Mouse (Mus musculus) lung, postnatal 36 days (tissue): Measurements from ENCODE around the gene Tmem246.
"Not testable (repeated sequence)": the region's sequence is repeated elsewhere in the genome, so short reads cannot be mapped to it uniquely, and the experiment has no call there.

Experiments
- DNase-seq: peaks from one replicate; pipeline ENCODE4 v3.0.0; 2022; ENCODE audit warnings: mixed read lengths

The Tmem246 gene

DNA sequence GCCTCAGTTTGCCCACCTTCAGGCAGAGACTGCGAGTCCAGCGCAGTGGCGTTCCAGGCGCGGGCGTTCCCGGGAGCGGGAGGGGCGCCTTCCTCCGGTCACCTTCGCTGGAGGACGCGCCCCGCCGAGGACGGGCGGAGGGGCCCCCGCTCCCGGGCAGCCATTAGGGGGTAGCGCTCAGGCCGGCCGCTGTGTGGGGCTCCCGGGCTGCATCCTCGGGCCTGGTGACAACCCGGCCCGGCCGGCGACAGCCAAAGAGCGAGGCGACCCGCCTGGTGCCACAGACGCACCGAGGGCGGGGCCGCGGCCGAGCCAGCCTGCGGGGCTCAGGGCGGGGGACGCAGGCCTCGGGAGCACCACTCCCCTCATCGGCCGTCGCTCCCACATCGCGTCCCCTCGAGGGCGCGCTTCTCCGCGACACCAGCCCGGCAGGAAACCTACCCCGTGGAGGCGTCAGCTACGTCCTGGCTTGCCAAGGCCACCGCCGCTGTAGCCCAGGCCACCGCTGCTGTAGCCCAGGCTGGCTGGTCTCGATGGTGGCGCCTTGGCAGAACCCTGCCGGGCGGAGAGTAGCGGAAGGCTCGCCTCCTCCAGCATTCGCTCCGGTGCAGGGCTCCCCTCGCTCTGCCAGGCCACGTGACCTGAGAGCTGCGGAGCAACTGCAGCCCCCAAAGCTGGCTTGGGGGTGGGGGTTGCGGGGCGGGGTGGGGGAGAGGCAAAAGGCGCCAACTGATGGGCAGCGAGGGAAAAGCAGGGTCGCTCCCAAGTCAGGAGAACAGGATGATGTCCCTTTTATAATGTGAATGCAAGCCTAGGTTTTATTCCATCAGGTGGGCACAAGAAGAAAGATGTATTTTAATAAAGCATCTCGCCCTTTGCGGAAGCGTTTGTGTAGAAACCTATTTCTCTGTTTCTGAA is at the start of gene Tmem246:
Tmem246 (minus strand) TSS at position 694 of the 918 bp plus-strand sequence.
- peak; percentile 74 for DNase-seq

DNA sequence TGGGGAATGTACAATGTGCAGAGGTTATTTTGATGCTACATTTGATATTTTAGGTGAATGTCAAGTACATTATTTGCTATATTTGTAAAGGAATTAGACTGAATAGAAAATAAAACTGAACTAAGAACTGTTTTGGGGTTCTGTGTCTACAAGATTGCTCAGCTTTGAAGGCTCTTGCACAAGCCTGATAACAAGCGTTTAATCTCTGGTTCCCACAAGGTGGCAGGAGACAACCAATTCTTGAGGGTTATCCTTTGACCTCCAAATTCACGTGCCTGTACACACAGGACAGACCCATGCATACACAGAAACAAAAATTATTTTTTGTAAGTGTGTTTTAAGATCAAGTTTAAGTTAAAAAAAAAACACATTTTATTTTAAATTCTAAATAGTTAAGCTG is 42.2 kb upstream of the Tmem246 start:
- no peak for DNase-seq

DNA sequence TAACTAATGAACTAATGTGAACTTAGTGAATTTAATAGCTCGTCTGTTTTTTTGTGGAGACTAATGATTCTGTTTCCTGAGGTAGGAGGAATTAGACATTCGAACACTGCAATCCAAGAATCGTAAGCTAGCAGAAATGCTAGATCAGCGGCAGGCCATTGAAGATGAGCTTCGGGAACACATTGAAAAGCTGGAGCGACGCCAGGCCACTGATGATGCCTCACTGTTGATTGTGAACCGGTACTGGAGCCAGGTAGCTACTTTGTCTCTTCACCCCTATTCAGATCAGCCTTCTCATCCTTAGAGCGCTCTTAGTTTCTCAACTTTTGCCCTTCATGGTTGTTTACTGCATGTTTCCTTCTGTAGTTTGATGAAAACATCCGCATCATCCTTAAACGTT is 40.1 kb upstream of the Tmem246 start:
- no peak for DNase-seq

DNA sequence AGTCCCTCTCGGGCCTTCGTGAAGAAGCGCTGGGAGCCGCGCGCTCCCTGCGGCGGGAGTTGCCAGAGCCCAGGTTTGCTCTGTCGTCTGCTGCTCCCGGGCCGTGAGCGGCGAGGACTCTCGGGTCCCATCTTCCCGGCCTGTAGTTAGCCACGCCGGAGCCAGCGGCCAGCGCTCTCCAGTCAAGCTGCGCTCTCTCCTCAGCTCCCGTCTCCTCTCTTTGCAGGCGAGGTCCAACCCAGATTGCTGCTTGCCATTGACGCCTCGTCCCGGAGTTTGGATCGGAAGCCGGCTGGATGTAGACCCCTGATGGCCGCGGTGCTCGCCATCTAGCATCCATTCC is 34.4 kb upstream of the Tmem246 start:
- no peak for DNase-seq

DNA sequence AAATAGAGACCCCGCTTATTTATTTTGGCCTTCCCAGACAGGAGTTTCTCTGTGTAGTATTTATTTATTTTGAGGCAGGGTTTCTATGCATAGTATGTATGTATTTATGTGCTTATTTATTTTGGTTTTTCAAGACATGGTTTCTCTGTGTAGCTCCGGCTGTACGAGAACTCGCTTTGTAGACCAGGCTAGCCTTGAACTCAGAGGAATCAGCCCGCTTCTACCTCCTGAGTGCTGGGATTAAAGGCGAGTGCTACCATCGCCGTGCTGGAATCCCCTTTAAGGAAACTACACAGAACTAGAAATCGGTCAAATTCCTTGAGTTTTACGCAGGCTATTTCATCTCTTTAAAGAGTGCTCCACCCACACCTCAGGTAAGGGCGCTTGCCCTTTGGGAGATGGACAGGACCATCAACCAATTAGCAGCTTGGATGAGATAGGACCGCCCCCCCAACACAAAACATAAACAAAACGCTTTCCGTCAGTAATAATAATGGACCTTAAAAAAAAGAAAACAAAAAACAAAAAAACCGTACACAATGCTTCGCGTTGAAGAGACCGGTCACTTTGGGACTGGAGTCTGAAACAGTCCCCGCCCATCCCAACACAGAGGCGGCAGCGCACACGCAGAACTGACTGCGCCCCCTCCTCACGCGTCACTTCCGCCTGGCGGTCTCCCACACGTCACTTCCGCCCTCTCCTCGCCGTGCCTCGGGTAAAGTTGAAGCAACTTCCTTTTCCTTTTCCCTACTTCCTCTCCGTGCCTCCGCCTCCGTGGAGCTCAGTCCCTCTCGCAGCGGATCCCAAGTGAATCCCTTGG is 33.9 kb upstream of the Tmem246 start, which contains the start of gene Rnf20:
Rnf20 (plus strand) TSS at position 688 of the 820 bp plus-strand sequence.
- peak; percentile 98 for DNase-seq

DNA sequence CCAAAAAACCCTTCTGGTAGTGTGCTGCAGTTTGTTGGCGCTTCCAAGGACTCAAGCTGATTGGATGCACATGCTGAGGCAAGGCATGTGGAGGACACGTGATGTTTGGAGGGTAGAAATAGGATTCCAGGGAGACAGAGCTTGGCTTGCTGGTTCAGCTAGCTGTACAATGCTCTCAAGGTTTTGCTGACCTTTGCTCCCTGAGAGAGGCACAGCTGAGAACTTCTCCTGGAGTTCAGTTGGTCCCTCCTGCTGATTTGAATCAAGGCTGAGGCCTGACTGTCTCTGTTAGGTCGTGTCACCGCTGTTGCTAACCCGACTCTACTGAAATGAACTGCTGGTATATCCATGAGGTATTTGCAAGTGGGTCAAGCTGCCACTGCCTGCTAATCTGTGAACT is 31.3 kb upstream of the Tmem246 start:
- DNase-seq, result no peak

DNA sequence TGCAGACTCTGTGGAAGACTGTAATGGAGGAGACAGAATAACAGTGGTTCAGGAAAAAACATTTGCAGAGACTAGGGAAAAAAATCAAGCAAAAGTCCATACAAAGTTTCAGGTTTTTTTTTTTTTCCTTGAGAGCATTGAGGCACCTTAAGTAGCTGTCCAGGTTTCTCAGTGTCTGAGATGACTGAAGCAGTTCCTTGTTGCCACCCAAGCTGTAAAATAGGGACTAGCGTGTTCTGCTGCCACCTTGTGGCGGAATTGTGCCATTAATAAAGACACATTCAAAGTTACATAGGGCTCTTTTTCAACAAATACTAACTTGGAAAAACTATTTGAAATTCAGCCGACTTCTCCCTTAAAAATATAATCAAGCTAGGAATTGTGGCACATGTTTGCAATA is 29.3 kb upstream of the Tmem246 start:
- DNase-seq, result peak; percentile 92

DNA sequence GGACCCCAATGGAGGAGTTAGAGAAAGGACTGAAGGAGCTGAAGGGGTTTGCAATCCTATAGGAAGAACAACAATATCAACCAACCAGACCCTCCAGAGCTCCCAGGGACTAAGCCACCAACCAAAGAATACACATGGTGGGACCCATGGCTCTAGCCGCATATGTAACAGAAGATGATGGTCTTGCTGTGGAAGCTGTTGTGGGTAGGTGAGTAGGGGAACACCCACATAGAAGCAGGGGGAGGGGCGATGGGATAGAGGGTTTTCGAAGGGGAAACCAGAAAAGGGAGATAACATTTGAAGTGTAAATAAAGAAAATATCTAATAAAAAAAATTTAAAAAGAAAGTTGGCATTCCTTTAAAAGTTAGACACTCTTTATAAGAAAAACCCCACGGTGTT is 27.3 kb upstream of the Tmem246 start:
- DNase-seq, result not testable (repeated sequence)

DNA sequence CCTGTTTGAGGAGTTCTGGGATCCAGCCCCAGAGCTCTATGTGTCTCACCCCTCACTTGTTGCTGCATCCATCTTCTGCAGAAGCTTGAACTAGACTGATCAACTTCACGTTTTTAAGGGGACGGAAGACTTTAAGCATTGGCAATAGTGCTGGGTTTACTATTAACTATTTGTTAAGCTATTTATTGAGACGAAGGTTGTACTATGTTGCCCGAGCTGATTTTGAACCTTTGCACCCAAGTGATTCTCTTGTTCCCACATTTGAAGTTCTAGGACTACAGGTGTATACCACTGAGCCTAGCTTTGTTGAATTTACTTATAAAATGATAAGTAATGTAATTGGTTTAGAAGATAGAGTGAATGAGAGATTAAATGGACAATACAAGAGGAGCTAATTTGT is 26.2 kb upstream of the Tmem246 start:
- no peak for DNase-seq

DNA sequence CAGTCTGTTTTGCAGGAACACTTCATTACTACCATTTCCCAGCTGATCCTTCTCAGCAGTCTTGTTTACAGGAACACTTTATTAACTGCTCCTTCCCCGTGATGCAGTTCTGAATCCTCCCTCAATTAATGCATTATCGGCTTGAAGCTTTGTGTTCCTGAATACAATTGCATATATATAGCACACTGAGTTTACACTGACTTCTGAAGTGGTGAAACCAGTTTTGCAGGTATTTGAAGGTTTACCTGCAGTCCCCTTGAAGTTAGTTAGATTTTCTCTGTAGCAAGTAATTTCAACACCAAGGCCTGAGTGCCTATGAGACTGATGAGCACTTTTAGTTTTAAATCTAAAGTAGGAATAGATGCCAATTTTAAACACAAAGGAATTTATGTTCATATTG is 24.6 kb upstream of the Tmem246 start:
- DNase-seq, result peak; percentile 74

DNA sequence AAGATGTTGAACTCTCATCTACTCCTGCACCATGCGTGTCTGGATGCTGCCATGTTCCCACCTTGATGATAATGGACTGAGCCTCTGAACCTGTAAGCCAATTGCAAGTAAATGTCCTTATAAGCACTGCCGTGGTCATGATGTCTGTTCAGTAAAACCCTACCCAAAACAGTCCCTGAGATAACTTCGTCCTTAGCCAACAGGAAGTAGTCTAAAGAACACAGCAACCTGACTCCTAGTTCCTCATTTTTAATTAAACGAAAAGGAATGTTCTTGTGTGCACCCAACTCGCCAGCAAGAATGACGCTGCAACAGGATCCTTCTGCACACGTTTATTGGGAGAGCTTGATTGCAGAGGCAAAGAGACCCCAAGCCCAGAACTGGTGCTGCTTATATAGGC is 22.2 kb upstream of the Tmem246 start:
- DNase-seq, result not testable (repeated sequence)

DNA sequence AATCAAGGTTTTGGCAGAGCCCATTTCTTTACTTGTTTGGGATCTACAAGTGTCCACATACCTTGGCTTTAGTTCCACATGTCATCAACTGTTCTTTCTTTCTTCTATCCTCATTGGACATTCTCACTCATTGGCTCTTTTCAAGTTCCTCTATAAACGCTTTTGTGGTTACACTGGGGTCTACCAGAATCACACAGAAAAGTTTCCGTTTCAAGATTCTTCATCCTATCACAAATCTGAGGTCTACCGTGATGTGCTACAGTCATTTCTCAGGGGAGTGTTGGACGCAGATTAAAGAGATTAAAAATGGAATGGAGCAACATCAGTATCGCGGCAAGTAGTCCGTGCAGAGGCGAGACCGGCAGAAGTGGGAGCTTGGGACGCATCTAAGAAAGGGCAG is 19.2 kb upstream of the Tmem246 start:
- no peak for DNase-seq

DNA sequence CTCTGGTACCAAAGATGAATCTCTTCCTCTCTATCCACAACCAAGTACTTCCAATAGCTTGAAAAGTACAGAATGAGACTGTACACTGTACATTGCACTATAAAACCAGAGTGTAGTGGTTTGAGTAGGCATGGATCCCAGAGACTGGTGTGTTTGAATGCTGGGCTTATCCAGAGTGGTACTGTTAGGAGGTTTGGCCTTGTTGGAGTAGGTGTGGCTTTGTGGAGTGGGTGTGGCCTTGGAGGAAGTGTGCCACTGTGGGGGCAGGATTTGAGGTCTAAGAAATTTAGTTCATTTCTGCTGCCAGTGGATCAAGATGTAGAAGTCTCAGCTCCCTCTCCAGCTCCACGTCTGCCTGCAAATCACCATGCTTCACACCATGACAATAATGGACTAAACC is 7.8 kb upstream of the Tmem246 start:
- no peak for DNase-seq

DNA sequence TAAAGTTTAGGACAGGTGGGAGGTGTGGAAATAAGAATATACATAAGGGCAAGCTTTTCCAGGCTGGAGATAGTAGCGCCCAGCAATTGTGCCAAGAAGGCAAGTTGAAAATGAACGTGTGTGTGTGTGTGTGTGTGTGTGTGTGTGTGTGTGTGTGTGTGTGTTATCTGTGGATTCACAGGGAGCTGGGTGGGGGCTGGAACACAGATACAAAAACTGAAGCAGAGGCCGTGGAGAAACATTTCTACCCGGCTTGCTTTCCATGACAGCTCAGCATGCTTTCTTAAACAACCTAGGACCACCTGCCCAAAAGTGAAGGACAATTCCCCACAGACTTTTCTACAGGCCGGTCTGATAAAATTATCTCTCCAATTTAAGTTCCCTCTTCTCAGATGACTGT is 6.9 kb upstream of the Tmem246 start:
- no peak for DNase-seq

DNA sequence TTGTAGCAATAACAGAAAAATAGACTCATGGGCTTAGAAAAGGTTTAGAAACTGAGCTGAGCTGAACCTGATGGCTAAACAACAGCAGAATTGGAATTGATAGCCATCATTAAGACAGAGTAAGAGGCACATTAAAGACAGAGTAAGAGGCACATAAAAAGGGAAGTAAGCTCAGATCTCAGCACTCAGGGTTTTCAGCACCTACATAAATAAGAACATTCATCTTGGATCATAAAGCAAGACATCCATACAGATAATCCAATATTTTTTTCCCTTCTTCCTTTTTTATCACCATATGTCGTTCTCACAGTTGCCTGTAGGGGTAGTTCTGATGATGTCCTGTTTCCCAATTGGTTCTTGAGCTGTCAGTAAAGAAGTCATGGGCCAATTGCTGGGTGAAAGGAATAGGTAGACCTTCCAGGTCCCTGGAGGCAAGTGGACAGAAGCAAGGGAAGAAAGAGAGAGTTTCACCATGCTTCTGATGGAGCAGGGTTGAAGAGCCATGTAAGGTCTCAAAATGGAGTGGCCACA is 6.4 kb upstream of the Tmem246 start:
- no peak for DNase-seq

DNA sequence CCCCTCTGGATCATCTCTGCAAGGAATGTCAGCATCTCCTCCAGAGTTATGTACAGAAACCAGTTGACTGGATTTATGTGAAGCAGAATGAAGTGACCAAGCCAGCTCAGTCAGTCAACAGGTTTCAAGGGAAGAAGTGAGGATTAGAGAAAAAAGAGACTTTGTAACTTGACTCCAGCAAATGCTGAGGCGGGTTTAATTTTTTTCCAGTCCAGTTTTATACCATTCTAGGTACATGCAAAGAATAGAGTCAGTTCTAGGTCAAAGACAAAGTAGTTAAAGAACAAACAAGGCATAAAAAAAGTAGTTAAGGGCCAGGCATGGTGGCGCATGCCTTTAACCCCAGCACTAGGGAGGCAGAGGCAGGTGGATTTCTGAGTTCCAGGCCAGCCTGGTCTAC is 5.5 kb upstream of the Tmem246 start:
- DNase-seq, result no peak

DNA sequence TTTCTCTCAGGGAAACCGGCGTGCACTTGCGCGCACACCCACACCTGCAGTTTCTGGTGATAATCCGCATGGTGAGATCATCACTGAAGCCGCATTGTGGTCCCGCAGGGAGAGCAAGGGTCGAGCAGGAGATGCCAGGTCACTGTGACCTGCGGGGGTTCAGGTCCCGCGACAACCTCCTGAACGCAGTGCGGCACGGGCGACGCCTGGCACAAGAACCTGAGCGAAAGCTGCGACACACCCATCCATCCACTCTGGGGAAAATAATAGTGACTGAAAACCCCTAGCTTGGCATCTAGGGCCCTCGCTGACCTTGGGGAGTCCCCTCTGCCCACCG is 862 bp downstream of the Tmem246 start:
- DNase-seq, result no peak

DNA sequence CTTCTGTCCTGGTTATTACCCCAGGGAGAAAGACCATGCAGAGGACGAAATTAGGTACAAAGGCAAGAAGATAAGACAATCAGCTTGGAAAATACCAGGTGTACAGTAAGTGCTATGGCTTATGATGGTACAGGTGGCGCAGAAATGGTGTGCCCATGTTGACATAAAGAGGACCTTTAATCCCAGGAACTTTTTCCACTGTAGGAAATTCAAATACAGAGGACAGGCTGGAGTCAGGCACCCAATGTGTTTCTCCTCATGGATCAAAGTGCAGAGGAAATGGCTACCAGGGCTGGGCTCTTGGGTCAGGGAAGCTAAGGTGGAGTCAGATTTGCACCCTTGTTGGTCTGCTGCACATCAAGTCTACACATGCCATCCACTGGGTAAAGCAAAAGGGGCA is 7.5 kb downstream of the Tmem246 start:
- DNase-seq, result no peak

DNA sequence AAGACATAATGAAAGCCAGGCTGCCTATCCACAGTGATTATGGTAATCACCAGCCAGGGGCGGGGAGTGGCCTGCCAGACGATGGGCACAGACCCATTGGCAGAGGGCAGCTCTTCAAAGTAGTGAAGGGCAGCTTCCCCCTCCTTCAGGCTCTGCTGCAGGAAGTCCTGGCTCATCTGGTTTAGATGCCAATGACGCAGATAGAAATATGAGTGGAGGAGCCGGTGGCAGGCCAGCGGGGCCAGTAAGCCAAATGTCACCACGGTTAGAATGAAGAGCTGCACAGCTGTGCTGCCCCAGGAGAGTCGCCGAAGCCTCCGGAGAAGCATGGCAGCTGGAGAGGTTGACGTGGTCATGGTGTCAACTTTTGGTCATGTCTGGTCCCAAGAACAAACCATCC is 10.9 kb downstream of the Tmem246 start:
- no peak for DNase-seq

DNA sequence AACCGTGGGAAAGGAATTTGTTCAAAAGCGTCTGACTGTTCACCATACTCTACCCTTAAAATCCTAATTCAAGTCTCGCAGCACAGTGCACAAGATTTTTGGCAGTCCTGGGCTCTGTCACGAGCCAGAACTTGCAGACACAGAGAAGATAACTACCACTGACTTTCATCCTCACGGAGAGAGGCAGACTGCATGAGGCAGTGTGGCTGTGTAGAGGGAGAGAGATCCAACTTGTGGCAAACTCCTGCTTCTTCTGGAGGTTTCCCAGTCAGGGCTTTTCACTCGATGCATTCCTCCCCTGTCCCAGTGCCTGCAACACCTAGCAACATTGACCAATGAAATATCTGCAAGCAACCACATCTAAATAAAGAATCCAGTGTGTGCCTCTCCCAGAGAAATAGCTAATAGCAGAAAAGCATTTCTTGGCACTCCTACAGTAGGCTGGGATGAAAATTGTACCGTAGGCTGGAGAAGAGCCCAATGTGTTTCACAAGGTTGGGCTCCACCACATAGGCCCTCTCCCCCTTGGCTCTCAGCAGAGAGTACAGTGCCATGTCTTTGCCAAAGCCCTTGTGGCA is 12.1 kb downstream of the Tmem246 start:
- peak; percentile 12 for DNase-seq

DNA sequence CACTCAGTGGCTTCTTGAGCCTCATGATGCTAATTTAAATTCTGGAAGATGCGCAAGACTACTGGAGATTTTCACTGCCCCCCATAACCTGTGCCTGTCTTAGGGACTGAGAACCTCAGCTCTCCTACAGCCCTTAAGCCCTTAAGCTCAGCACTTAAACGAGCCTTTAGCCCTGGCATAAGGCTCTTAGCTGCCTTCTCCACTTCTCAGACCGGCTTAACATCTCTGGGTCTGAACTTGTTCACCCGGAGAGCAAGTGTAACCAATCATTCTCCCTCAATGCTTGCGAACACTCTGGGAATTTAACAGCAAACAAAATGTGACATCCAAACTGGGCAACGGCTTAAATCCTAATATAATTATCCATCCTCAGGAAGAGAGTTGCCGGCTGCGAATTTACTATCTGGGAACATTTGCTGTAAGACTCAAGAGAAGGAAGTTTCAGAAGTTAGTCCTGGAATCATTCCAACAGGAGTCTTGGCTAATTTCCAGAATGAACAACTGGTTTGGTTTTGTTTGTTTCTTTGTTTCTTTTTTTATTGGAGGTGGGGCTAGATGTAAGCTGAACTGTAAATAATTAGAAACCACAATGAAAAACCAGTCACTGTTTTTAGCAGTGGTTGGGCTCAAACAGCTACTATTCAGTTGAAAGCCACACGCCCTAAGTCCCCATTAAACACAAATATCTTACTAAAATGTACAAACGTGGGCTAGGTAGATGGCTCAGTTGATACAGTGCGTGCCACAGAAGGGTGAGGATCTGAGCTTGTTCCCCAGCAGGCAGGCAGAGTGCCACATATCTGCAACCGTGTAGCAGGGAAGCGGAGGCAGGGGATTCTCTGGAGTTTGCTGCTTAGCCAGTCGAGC is 13.5 kb downstream of the Tmem246 start:
- peak; percentile 38 for DNase-seq

DNA sequence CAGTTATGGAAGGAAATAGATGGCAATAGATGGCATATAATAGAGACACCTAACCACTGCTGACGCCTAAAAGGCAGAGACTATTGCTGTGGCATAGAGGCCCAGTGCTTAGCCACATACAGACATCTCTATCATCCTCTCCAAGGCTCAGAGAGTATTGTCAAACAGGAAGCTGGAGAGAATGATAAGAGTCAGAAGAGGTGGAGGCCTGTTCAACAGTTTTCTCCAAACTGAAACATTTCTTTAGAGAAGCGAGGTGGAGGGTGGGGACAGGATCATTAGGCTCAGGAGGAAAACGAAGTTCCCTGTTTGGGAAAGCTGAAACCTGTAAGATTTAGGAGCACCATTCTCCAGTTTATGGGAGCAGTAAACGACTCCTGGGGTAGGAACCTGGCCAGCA is 16.4 kb downstream of the Tmem246 start:
- DNase-seq, result no peak

DNA sequence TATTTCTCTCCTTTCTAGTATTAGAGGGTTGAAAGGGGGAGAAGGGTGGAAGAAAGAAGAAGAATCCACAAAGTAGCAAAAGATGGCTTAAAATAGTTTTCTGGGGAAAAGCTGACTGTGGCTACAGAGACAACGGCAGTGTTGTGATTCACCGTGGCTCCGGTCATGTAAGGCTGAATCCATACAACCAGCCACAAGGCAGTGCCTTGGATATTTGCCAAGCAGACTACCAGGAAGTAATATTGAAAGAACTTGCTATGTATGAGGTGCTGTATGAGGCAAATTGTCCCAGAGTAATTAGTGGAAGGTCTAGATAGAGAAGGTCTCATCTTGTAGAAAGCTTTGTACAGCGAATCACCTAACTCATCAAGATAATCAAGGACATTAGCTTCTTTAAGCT is 25.5 kb downstream of the Tmem246 start:
- DNase-seq, result no peak
